Mouse (Mus musculus) cerebellum, postnatal 36 days (tissue): ENCODE data around the gene Kcnn4.
A peak's percentile ranks its signal among the peaks of the same experiment; 100 is the strongest.

Experiments
- DNase-seq, 2 experiments: peaks; one replicate each; pipeline ENCODE4 v3.0.0; 2021 to 2022; ENCODE audit warnings: mixed read lengths in 2 of 2

Gene Kcnn4

DNA sequence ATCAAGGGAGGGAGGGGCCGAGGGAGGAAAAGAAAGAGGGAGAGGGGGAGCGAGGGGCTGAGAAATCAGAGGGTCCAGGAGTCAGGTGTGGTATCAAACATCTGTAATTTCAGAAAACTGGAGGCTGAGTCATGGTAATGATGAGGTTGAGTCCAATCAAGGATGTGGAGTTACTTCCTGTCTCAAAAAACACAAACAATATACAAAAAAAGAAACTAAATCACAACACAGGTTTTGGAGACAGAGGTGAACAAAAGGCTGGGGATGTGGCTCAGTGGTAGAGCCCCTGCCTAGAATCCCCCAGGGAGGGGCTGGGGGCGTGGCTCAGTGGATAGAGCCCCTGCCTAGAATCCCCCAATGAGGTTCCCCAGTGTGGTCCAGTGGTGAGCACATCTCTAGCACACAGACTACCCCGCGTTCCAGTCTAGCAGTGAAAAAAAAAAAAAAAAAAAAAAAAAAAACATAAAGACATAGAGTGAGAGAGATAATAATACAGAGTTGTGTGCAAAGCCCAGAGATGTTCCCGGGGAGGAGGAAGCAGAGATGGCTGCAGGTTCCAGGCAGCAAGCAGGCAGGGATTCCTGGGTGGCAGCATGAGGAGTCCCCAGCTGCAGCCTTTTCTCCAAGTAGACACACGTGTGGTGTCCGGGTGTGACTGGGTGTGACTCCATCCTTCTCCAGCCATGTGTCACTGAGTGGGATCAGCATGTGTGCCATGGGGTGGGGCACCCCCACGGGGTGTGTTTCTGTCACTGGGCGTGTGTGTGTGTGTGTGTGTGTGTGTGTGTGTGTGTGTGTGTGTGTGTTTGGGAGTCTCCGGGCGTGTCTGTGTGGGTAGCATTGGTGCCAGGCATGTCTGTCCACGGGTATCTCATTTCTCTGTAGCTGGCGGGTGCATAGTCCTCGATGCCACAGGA is 3.1 kb upstream of the Kcnn4 start:
- DNase-seq, result no peak

DNA sequence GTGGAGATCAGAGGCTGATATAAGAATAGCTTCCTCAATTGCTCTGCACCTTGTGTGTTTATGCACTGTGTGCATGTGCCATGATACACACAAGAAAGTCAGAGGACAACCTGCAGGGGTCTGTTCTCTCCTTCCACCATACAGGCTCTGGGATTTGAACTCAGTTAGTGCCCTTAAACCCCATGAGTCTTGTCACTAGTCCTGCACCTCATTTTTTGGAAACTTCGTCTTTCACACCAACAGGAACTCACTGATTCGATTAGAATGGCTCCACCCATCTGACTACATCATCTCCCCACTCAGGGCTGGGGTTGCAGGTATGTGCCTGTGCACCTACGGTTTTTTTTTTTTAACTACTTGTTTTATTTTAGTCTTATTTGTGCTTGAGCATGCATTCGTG is 1.8 kb upstream of the Kcnn4 start:
- DNase-seq, result no peak

GRCm38 (mm10) chr7:24368946-24369345 is 1.1 kb upstream of the Kcnn4 start:
- no peak for DNase-seq

- no peak for DNase-seq
These were observed 1.1 kb downstream of the Kcnn4 start for GRCm38 (mm10) chr7:24371012-24371808.

DNA sequence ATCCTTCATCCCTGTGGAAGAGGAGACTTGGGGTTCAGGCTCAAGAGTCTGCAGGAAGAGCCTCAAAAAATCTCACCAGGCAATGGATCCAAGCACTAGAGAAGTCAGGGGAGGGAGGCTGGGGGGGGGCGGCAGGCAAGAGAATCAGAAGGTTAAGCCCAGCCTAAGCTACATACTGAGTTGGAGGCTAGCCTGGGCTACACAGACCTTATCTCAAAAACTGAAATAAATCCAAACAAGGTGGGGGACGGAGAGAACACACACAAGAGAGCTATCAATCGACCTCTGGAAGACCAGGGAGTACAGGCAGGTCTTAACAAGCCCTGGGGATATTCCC is 1.7 kb downstream of the Kcnn4 start:
- no peak for DNase-seq

- no peak for DNase-seq
These were observed 2.2 kb downstream of the Kcnn4 start for GRCm38 (mm10) chr7:24372300-24372699.

- no peak for DNase-seq
These were observed 2.7 kb downstream of the Kcnn4 start for GRCm38 (mm10) chr7:24372786-24373185.

DNA sequence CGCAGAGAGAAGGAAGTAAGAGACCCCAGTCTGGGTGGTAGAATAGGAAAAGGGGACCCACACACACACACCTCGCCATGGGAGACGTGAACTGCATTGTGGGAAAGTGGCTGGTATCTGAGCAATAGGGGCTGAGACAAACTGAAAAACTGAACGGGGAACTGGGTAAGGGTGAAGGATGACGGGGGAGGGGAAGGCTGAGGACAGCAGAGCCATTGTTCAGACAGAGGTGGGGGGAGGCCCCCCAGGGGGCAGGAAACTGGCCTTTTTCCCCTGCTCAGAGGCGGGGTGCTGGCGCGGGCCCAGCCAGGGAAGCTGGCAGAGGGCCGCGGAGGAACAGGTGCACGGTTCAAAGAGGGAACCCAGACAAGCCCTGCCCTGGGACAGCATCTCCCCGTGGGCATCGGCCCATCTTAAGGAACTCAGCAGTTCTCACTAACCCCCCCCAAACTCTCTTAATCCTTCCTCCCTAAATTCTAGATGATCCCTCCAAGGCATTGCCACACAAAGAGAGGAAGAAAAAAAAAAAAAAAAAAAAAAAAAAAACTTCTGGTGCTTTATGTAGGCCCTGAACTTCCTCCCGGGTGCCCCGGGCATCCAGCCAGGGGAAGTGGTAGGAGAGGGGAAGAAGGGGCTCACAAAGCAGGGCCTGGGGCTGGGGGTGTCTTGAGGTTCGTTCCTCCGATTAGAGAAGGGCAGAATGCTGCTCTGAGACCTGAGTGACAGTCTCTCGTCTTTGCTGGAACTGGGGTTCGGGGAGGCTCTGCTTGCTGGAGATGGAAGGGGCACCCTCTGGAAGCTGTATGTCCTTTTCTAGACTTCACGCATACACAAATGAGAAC is 3.7 kb downstream of the Kcnn4 start:
- DNase-seq, result peak; percentile 30 to 58

- no peak for DNase-seq
These were observed 6.4 kb downstream of the Kcnn4 start for GRCm38 (mm10) chr7:24376456-24376855.

GRCm38 (mm10) chr7:24377091-24377865 is 7.2 kb downstream of the Kcnn4 start:
- peak; percentile 50 to 57 for DNase-seq

DNA sequence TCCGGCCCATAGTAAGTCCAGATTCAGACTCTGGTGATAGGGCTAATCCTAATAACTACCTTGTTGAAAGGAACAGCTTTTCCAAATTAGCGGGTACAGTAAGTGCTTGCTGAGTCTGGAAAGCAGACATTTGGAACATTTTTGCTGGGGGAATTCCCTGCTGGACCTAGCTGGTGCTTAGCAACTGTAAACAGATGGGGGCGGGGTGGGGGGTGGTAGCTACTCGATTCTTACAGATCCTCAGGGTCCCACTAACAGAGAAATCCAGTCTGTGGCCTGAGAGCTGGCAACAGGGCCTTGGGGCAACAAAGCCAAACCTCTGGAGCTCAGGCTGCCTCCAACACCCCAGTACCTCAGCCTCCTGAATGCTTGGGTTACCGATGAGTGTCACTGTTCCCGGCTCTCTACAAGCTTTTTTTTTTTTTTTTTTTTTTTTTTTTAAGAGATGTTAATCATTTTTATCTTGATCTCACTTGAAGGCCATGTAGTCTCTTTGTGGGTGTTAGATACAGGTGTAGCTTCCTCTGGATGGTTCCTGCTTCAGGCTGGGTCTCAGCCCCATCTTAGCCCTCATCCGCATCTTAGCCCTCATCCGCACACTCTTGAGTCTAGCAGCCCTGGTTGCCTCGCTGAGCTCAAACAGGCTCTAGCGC is 8.1 kb downstream of the Kcnn4 start:
- no peak for DNase-seq

- DNase-seq, result no peak
These were observed 9.9 kb downstream of the Kcnn4 start for GRCm38 (mm10) chr7:24379934-24380333.

GRCm38 (mm10) chr7:24380370-24380769 is 10.3 kb downstream of the Kcnn4 start:
- DNase-seq, result no peak

- no peak for DNase-seq
These were observed 12.8 kb downstream of the Kcnn4 start for GRCm38 (mm10) chr7:24382730-24383372.

GRCm38 (mm10) chr7:24384070-24384469 is 14.0 kb downstream of the Kcnn4 start:
- DNase-seq, result no peak

DNA sequence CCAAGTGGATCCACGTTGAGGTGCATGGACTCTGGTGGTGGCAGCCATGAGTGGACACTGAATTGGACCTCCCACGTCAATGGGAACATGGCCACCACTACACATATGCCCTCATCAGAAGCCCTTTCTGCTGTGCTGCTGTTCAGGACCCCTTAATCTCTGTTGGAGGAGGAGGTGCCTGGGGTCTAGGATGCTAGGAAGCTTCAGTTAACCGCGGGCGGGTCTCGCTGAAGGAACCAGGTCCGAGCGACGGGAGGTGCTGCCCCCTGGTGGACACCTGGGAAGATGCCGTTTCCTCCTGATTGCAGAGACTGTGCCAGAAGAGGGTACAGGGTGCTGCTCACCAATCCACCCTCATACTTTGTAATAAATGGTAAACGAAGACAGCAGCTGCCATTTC is 14.8 kb downstream of the Kcnn4 start:
- DNase-seq, result peak; percentile 76 to 80

DNA sequence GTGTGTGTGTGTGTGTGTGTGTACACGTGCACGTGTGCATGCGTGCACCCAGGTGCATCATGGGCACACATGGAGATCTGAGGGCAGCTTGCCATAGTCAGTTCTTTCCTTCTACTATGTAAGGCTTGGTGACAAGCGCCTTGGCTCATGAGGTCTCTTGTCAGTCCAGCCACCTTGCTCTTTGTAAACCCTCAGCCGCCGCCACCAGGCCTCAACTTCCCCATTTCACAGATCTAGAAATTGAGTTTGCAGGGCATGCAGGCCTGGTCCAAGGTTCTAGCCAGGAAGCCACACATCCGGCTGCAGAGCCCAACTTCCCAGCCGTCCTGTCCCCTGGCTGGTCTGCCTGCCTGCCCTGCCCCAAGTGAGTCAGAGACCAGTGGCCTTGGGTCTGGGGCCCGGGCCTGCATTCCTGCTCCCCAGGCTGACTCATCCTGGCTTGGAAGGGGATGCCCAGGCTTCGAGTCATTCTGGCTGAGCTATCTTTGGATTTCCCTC is 17.0 kb downstream of the Kcnn4 start:
- no peak for DNase-seq

DNA sequence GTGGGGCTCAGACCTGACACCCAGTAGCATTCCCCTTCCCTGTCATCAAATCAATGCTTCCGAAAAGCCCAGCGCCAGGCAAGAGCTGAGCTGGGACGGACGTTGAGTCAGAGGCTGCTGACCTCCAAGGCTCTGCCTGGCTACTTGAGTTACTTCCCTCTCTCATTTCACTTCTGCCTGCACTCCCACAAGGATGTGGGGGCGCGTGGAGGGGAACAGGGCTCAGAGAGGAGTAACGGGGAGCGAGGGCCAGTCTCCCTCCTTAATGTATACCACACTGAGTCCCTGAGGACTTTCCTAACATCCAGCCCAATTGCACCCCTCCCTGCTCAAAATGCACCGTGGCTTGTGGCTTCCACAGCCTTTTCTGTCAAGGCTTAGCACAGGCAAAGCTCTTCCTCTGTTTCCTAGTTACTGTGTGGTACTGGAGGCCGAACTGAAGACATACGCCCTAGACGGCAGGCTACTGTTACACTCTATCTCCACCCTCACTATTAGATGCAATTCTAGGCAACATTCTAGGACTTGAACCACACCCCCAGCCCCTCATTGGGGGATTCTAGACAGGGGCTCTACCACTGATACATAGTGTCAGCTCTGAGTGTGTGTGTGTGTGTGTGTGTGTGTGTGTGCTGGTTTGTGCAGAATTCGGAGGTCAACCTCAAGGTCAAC is 19.6 kb downstream of the Kcnn4 start:
- no peak for DNase-seq

- no peak for DNase-seq
These were observed 20.4 kb downstream of the Kcnn4 start for GRCm38 (mm10) chr7:24390512-24390911.

GRCm38 (mm10) chr7:24391077-24391476 is 21.0 kb downstream of the Kcnn4 start:
- DNase-seq, result no peak
